Mouse (Mus musculus): ENCODE data around the gene Tifa. TPM values are rescaled to one million over a fixed set of nuclear protein-coding genes. Genes with fewer than 3 reads are reported as not detected.

Gene Tifa
- polyA plus RNA-seq, 1 experiment from 2014 or later, result 5.3 TPM

Other genes starting within 250 kb of the Tifa start
- 25.6 and 27.0 TPM in 2 replicates for gene Larp7, start 236.5 kb upstream of the Tifa start, polyA plus RNA-seq (2014; fragmentation: Nextera tagmentation; extraction: Ambion mirVana)
- gene Zgrf1, start 236.3 kb upstream of the Tifa start, polyA plus RNA-seq (2014; fragmentation: Nextera tagmentation; extraction: Ambion mirVana), result 2.6 and 2.7 TPM in 2 replicates
- gene Neurog2, start 156.7 kb upstream of the Tifa start, polyA plus RNA-seq (2014; fragmentation: Nextera tagmentation; extraction: Ambion mirVana), result 3.8 and 6.4 TPM in 2 replicates
- 0.80 and 0.91 TPM in 2 replicates for gene Alpk1, start 9.3 kb upstream of the Tifa start, polyA plus RNA-seq (2014; fragmentation: Nextera tagmentation; extraction: Ambion mirVana)
- gene Ap1ar, start 47.7 kb downstream of the Tifa start, polyA plus RNA-seq (2014; fragmentation: Nextera tagmentation; extraction: Ambion mirVana), result 100.0 and 102 TPM in 2 replicates
- 9.9 and 10.4 TPM in 2 replicates for gene Fam241a, start 106.5 kb downstream of the Tifa start, polyA plus RNA-seq (2014; fragmentation: Nextera tagmentation; extraction: Ambion mirVana)

All from hindbrain, embryonic 14.5 days (tissue).